Mouse (Mus musculus) ES-Bruce4 (cell line): Measurements from ENCODE around the gene Sult5a1.

ENCODE experiments used
- CTCF ChIP-seq: IDR thresholded peaks from one replicate; pipeline ENCODE4 v1.8.1; 2011; ENCODE audit warnings: low read depth, low read length
- EP300 ChIP-seq: IDR thresholded peaks from 2 replicates; pipeline ENCODE4 v1.6.1; 2011; ENCODE audit warnings: low read depth, low read length; ENCODE audit not compliant: insufficient read depth
- POLR2A ChIP-seq: IDR thresholded peaks from one replicate; pipeline ENCODE4 v1.8.1; 2011; ENCODE audit warnings: low read length; ENCODE audit not compliant: insufficient read depth

DNA sequence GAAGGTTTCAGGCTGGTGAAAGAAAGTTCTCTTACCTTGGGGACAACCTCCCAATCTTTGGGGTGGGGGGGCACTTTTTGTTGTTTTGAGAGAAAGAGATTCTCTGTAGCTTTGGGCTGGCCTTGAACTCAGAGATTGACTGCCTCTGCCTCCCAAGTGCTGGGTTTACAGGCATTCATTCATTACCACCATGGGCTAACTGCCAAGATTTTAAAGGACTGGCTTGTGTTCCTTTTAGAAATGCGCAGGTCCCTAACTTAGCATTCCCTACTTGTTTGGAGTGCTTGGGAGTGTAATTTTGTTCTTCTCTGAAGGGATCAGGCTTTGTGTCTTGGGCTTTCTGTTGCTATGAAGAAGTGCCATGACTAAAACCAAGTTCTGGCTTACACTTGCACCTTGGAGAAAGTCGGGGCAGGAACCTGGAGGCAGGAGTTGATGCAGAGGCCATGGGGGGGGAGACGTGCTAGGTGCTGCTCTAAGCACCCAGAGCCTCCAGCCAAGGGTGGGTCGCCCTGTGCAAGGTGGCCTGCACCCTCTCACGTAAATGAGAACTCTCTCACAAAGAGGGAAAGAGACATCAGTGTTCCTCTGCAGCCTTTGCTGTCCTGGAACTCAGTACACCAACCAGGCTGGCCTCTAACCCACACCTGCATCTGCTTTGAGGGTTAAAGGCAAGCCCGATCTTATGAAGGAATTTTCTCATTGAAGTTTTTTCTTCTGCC, 53.9 kb downstream of the Sult5a1 start:
- TF ChIP-seq EP300 (no peak), CTCF (no peak), POLR2A (no peak)
